Mouse (Mus musculus): ENCODE measurements at regions not wholly inside any gene's neighbourhood (a gene's known extent, or its start where the extent isn't known, plus 50 kb on each side); places are given as distances from the start of the nearest gene placed in this dataset.

DNA sequence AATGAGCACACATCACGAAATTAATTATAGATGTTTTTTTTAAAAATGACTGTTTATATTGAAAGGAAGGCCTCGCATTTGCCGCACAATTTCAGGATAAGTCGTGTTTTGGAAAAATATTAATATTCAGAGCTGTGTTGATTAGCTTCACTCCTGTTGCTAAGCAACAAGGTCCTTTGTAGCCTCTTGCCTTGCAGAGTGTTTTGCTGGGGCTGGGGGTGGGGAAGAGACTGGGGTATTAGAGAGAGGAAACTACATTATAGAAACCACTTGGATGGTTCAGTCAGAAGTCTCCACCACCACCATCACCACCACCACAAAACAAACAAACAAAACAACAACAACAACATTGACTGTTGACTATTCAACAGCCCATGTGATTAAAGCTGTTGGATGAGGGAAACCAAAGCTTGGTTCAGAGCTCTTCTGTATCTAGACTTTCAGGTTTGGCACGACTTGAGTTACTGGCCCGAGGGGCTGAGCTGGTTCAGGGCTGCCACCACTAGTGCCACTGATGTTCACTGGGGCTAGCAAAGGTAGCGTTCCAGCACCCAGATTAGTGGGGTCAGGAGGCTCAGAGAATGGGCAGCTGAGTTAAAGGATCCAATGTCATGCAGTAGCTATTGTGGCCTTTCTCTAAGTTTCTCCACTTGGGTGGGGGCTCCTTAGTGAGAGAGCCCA is 195.3 kb upstream of the Atp6ap2 start:
- Histone ChIP-seq H3K27me3 (replicated peaks; ENCODE audit: insufficient read depth, low read length) (no peaks in the 10 kb centered on the region), H3K9ac (replicated peaks; ENCODE audit: low read depth) (no peak overlapping the region), H3K4me3 (ENCODE audit: low read depth, low read length) (no peak overlapping the region), H3K9me3 (ENCODE audit: low read length) (no peaks in the 10 kb centered on the region), H3K36me3 (ENCODE audit: insufficient read depth, low read length) (no peaks in the 10 kb centered on the region), H3K4me2 (replicated peaks; ENCODE audit: low read depth, low read length) (no peak overlapping the region), H3K4me1 (ENCODE audit: insufficient read depth, low read depth, low read length) (no peaks in the 10 kb centered on the region), H3K27ac (ENCODE audit: low read length) (no peak overlapping the region)
- DNase-seq (ENCODE audit: low spot score): no peak
- TF ChIP-seq CTCF (IDR thresholded peaks at IDR 0.05) (no peak), EP300 (IDR thresholded peaks at IDR 0.05) (no peak)
- no peak for ATAC-seq
- WGBS: 58% methylated on average over 7 of the region's 7 CpGs

DNA sequence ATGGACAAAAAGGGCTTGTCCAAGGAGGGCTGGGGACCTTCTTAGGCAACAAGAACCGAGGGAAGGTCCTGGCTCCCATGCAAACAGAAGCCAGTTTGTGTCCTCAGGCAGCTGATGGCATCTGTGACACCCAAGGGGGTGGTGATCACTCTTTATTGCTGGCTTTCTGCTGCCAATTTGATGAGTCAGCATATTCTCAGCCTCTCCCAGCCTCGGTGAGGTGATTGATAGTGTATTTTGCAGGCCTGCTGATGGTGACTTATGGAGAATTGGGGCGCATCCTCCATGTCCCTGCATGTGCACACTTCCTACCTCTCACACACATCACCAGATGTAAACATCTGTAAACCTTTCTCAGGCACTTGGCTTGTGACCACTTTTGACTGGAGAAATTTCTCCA is 178.3 kb upstream of the Atp6ap2 start:
- no peak overlapping the region for H3K27ac ChIP-seq (ENCODE audit: low read length)
- H3K27me3 ChIP-seq (replicated peaks; ENCODE audit: insufficient read depth, low read length): no peaks in the 10 kb centered on the region
- H3K4me3 ChIP-seq (ENCODE audit: low read depth, low read length): no peak overlapping the region
- no peak for DNase-seq (ENCODE audit: low spot score)
- H3K4me2 ChIP-seq (replicated peaks; ENCODE audit: low read depth, low read length): no peak overlapping the region
- H3K36me3 ChIP-seq (ENCODE audit: insufficient read depth, low read length): no peaks in the 10 kb centered on the region
- no peak for ATAC-seq
- H3K4me1 ChIP-seq (ENCODE audit: insufficient read depth, low read depth, low read length): no peaks in the 10 kb centered on the region
- WGBS: 44% methylated on average over 3 of the region's 3 CpGs
- H3K9me3 ChIP-seq (ENCODE audit: low read length): no peaks in the 10 kb centered on the region
- no peak overlapping the region for H3K9ac ChIP-seq (replicated peaks; ENCODE audit: low read depth)
- no peak for TF ChIP-seq CTCF (IDR thresholded peaks at IDR 0.05)
- no peak for TF ChIP-seq EP300 (IDR thresholded peaks at IDR 0.05)

DNA sequence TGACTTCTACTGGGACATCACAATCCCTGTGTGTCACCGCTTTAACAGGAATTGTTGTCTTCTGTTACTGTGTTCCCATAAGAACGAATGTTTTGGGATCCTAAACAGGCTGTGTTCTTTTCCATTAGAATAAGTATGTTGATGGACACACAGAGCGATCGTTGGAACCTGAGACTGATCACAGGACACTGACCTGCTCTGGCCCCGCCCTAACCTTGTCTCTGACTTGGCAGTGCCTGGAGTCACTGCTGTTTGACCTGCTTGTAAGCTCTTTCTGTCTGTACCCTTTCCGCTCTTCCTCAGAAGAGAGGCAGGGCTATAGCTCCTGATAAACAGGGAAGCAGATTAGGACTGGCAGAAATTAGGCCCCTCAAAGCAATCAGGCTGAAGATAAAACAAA is 162.0 kb upstream of the Atp6ap2 start:
- WGBS: 73% methylated on average over 6 of the region's 6 CpGs
- Histone ChIP-seq H3K4me3 (ENCODE audit: low read depth, low read length) (no peak overlapping the region), H3K4me2 (replicated peaks; ENCODE audit: low read depth, low read length) (no peak overlapping the region), H3K27ac (ENCODE audit: low read length) (no peak overlapping the region), H3K9ac (replicated peaks; ENCODE audit: low read depth) (no peak overlapping the region), H3K27me3 (replicated peaks; ENCODE audit: insufficient read depth, low read length) (no peaks in the 10 kb centered on the region), H3K36me3 (ENCODE audit: insufficient read depth, low read length) (no peaks in the 10 kb centered on the region), H3K9me3 (ENCODE audit: low read length) (no peaks in the 10 kb centered on the region), H3K4me1 (ENCODE audit: insufficient read depth, low read depth, low read length) (no peaks in the 10 kb centered on the region)
- TF ChIP-seq EP300 (IDR thresholded peaks at IDR 0.05): no peak
- TF ChIP-seq CTCF (IDR thresholded peaks at IDR 0.05): no peak
- DNase-seq (ENCODE audit: low spot score) (no peak), ATAC-seq (no peak)

DNA sequence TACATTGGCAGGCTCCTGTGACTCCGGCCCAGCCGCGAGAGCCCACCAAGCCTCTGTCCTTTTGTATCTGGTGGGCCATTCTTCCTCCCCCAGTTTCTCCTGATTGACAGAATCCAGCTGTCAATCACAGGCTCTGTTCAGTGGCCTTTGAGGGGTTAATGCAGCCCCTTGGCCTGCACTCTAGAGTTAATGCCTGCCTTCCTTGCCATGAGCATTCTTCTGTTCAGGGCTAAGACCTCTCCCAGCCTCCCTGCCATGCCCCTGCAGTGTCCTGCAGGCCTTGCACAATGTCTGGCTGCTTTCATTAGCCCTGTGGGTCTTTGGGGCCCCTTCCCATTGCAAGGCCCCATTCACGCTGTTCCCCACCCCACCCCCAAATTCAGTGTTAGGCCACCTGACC is 160.9 kb upstream of the Atp6ap2 start:
- TF ChIP-seq EP300 (IDR thresholded peaks at IDR 0.05) (no peak), CTCF (IDR thresholded peaks at IDR 0.05) (no peak)
- ATAC-seq: no peak
- H3K4me3 ChIP-seq (ENCODE audit: low read depth, low read length): no peak overlapping the region
- H3K9ac ChIP-seq (replicated peaks; ENCODE audit: low read depth): no peak overlapping the region
- no peak for DNase-seq (ENCODE audit: low spot score)
- H3K4me2 ChIP-seq (replicated peaks; ENCODE audit: low read depth, low read length): no peak overlapping the region
- no peak overlapping the region for H3K27ac ChIP-seq (ENCODE audit: low read length)
- H3K9me3 ChIP-seq (ENCODE audit: low read length): no peaks in the 10 kb centered on the region
- H3K4me1 ChIP-seq (ENCODE audit: insufficient read depth, low read depth, low read length): no peaks in the 10 kb centered on the region
- no peaks in the 10 kb centered on the region for H3K36me3 ChIP-seq (ENCODE audit: insufficient read depth, low read length)
- no peaks in the 10 kb centered on the region for H3K27me3 ChIP-seq (replicated peaks; ENCODE audit: insufficient read depth, low read length)
- WGBS: 68% methylated on average over 4 of the region's 4 CpGs

DNA sequence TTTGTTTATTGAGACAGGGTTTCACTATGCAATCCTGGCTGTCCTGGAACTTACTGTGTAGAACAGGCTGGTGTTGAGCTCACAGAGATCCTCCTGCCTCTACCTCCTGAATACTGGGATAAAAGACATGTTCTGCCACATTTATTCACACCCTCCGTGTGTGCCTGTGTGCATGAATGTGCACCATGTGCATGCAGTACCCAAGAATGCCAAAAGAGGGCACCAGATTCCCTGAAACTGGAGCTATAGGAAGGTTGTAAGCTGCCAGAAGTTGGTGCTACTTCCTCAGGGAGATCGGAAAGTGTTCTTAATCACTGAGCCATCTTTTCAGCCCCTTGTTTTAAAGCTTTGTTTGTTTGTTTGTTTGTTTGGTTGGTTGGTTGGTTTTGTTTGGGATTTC is 155.3 kb upstream of the Atp6ap2 start:
- Histone ChIP-seq H3K4me1 (ENCODE audit: insufficient read depth, low read depth, low read length) (no peaks in the 10 kb centered on the region), H3K9me3 (ENCODE audit: low read length) (no peaks in the 10 kb centered on the region), H3K27me3 (replicated peaks; ENCODE audit: insufficient read depth, low read length) (no peaks in the 10 kb centered on the region), H3K4me2 (replicated peaks; ENCODE audit: low read depth, low read length) (no peak overlapping the region), H3K27ac (ENCODE audit: low read length) (no peak overlapping the region), H3K36me3 (ENCODE audit: insufficient read depth, low read length) (no peaks in the 10 kb centered on the region), H3K9ac (replicated peaks; ENCODE audit: low read depth) (no peak overlapping the region), H3K4me3 (ENCODE audit: low read depth, low read length) (no peak overlapping the region)
- 89% methylated on average over 2 of the region's 2 CpGs for WGBS
- TF ChIP-seq EP300 (IDR thresholded peaks at IDR 0.05): no peak
- TF ChIP-seq CTCF (IDR thresholded peaks at IDR 0.05): peak; percentile 15
- DNase-seq (ENCODE audit: low spot score): no peak
- ATAC-seq: no peak

DNA sequence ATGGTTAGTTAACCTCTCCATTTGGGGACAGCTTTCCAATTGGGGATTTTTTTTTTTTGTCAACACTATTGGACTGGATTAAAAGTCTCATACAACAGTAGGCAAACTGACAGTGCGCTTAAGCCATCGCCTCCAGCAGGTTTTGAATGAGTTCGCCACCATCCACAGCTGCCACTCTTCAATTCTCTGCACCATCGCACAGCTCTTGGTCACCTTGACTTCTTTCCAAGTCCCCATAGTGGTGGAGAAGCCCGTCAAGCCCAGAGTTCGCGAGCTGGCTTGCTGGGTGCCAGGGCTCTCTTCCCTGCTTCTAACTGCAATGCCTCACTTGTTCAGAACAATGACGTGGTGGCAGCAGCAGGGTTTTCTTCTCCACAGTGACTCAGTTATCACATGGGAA is 151.9 kb upstream of the Atp6ap2 start:
- DNase-seq (ENCODE audit: low spot score) (no peak), ATAC-seq (no peak)
- TF ChIP-seq CTCF (IDR thresholded peaks at IDR 0.05): no peak
- no peak for TF ChIP-seq EP300 (IDR thresholded peaks at IDR 0.05)
- H3K27me3 ChIP-seq (replicated peaks; ENCODE audit: insufficient read depth, low read length): no peaks in the 10 kb centered on the region
- no peaks in the 10 kb centered on the region for H3K36me3 ChIP-seq (ENCODE audit: insufficient read depth, low read length)
- H3K9ac ChIP-seq (replicated peaks; ENCODE audit: low read depth): no peak overlapping the region
- 69% methylated on average over 8 of the region's 8 CpGs for WGBS
- H3K4me2 ChIP-seq (replicated peaks; ENCODE audit: low read depth, low read length): no peak overlapping the region
- H3K27ac ChIP-seq (ENCODE audit: low read length): no peak overlapping the region
- no peaks in the 10 kb centered on the region for H3K4me1 ChIP-seq (ENCODE audit: insufficient read depth, low read depth, low read length)
- no peaks in the 10 kb centered on the region for H3K9me3 ChIP-seq (ENCODE audit: low read length)
- no peak overlapping the region for H3K4me3 ChIP-seq (ENCODE audit: low read depth, low read length)

DNA sequence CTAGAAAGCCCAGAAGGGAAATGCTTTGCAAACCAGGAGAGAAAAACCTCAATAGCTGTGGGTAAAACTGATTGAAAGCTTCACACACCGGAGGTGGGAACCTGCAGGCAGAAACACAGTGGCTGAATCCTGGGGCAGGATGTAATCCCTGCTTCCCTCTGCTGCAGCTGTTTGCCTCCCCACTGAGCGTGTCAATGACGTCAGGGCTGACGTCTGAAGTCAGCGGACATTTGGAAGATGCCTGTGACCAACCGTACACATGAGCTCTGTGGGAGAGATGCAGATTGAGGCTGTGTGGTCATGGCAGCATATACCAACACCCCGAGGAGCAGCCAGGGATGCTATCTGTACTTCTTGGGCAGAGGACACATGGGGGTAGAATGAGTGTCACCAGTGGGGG is 151.5 kb upstream of the Atp6ap2 start:
- 33% methylated on average over 7 of the region's 7 CpGs for WGBS

More for the DNA sequence above, 151.5 kb upstream of the Atp6ap2 start:
- DNase-seq (ENCODE audit: low spot score) (no peak), ATAC-seq (no peak)
- H3K36me3 ChIP-seq (ENCODE audit: insufficient read depth, low read length): no peaks in the 10 kb centered on the region
- TF ChIP-seq EP300 (IDR thresholded peaks at IDR 0.05) (no peak), CTCF (IDR thresholded peaks at IDR 0.05) (no peak)
- no peak overlapping the region for H3K9ac ChIP-seq (replicated peaks; ENCODE audit: low read depth)
- H3K27ac ChIP-seq (ENCODE audit: low read length): no peak overlapping the region
- H3K4me2 ChIP-seq (replicated peaks; ENCODE audit: low read depth, low read length): no peak overlapping the region
- H3K27me3 ChIP-seq (replicated peaks; ENCODE audit: insufficient read depth, low read length): no peaks in the 10 kb centered on the region
- H3K4me3 ChIP-seq (ENCODE audit: low read depth, low read length): no peak overlapping the region
- H3K9me3 ChIP-seq (ENCODE audit: low read length): no peaks in the 10 kb centered on the region
- H3K4me1 ChIP-seq (ENCODE audit: insufficient read depth, low read depth, low read length): no peaks in the 10 kb centered on the region
